Mouse (Mus musculus) pancreas, adult 10 weeks (tissue): ENCODE data around the gene Atp11c. TPM values are rescaled to one million over a fixed set of nuclear protein-coding genes. Genes with fewer than 3 reads are reported as not detected.

Source experiments
- polyA plus RNA-seq: library from polyadenylated mRNA; stranded (reverse); fragments of 350-450 nt; fragmentation: Illumina TruSeq; extraction: RNeasy Lipid Tissue Mini Kit (QIAGEN cat#74804); gene quantifications from one replicate; pipeline ENCODE4 v1.2.3, GENCODE M21; 2015; ENCODE audit warnings: low read depth, low replicate concordance; ENCODE audit not compliant: insufficient read depth

Atp11c gene
- 2.9 TPM for polyA plus RNA-seq

GRCm38 (mm10) chrX:60592598-60592997 is at the start of gene Atp11c:
Atp11c (minus strand) TSS chrX:60592698.

GRCm38 (mm10) chrX:60539149-60539548 is 53.3 kb downstream of the Atp11c start, which contains the start of gene Gm7073:
Gm7073 (minus strand) TSS chrX:60539249.

DNA sequence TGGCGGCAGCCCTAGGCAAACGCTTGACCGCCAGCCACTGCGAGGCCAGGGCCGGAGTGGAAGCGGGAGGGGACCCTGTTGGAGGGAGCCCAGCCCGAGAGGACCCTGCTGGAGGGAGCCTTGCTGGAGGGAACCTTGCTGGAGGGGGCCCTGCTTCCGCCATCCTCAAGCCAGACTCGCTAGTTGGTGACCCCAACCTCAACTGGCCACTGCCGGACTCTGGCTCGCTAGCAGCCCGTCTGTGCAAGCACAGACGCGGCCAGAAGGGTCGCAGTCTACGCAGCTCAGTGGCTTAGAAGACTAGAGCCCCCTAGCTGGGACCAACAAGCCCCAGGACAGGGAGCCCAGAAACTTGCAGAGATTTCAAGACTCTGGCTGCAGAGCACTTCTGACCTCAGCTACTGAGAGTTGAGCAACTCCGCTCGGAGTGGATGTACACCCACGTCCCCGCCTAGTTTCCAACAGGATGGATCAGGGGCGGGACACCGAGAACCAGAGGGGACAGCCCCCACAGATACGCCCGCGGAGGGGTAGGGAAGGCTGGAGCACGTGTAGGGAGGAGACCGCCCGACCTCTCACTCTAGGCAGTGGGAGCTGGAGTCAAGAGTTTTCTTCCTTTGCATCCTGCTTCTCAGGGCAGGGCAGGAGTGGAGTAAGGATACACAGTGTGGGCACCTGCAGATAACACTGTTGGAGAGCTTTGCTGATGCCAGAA is 413.6 kb downstream of the Atp11c start, which contains the start of gene Mcf2:
Gene Mcf2, minus strand, starts transcription at position 346 of the 715 bp plus-strand sequence.

Other genes with a start within 250 kb of the Atp11c start
- gene Gm7073, start 53.4 kb downstream of the Atp11c start, polyA plus RNA-seq = not detected